Mouse (Mus musculus) heart, embryonic 15.5 days (tissue): ENCODE measurements around the gene Plxdc1. TPM values are rescaled to one million over a fixed set of nuclear protein-coding genes. Genes with fewer than 3 reads are reported as not detected.

Source experiments
- ATAC-seq: fragments of 200-750 bp; cut with Nextera tagmentation; replicated peaks from 2 replicates; pipeline ENCODE4 v1.8.0; 2017; ENCODE audit warnings: low read depth, moderate TSS enrichment; ENCODE audit not compliant: insufficient number of reproducible peaks, insufficient read depth, low FRiP score
- H3K27ac ChIP-seq: fragments of 300-500 bp; sonication (generic); 2 replicates; pipeline ENCODE4 v1.5.1; 2015; ENCODE audit warnings: mild to moderate bottlenecking, inconsistent platforms
- H3K27me3 ChIP-seq: fragments of 300-500 bp; sonication (generic); 2 replicates; pipeline ENCODE4 v1.6.1; 2015; ENCODE audit warnings: inconsistent platforms
- H3K36me3 ChIP-seq: fragments of 300-500 bp; sonication (generic); 2 replicates; pipeline ENCODE4 v1.6.1; 2015; ENCODE audit warnings: mild to moderate bottlenecking, inconsistent platforms
- H3K4me1 ChIP-seq: fragments of 300-500 bp; sonication (generic); replicated peaks from 2 replicates; pipeline ENCODE4 v1.6.1; 2015; ENCODE audit warnings: inconsistent platforms
- H3K4me2 ChIP-seq: fragments of 300-500 bp; sonication (generic); 2 replicates; pipeline ENCODE4 v1.6.1; 2015; ENCODE audit warnings: inconsistent platforms, mild to moderate bottlenecking, moderate library complexity
- H3K4me3 ChIP-seq: fragments of 300-500 bp; sonication (generic); 2 replicates; pipeline ENCODE4 v1.5.1; 2015; ENCODE audit warnings: mild to moderate bottlenecking, inconsistent platforms
- H3K9ac ChIP-seq: fragments of 300-500 bp; sonication (generic); 2 replicates; pipeline ENCODE4 v1.6.1; 2015; ENCODE audit warnings: mild to moderate bottlenecking, inconsistent platforms
- H3K9me3 ChIP-seq: fragments of 300-500 bp; sonication (generic); replicated peaks from 2 replicates; pipeline ENCODE4 v1.6.1; 2016; ENCODE audit warnings: inconsistent platforms
- WGBS: fragments of 180-500 bp; shearing (Covaris S2); methylation state at CpG from one replicate; pipeline ENCODE4 v1.1.7; 2015; ENCODE audit warnings: mixed read lengths; 5-methylcytosine and 5-hydroxymethylcytosine counted together
- microRNA-seq: library from miRNA; unstranded; fragments of <30 nt; microRNA quantifications from one replicate; pipeline ENCODE4, GENCODE M21; 2016
- polyA plus RNA-seq: library from polyadenylated mRNA; unstranded; fragments of >200 nt; fragmentation: Nextera tagmentation; extraction: Ambion mirVana; gene quantifications from 2 replicates; pipeline ENCODE4 v1.2.1, GENCODE M21; 2015

Plxdc1 gene
- polyA plus RNA-seq, 1 experiment from 2014 or later = 0.88 TPM

DNA sequence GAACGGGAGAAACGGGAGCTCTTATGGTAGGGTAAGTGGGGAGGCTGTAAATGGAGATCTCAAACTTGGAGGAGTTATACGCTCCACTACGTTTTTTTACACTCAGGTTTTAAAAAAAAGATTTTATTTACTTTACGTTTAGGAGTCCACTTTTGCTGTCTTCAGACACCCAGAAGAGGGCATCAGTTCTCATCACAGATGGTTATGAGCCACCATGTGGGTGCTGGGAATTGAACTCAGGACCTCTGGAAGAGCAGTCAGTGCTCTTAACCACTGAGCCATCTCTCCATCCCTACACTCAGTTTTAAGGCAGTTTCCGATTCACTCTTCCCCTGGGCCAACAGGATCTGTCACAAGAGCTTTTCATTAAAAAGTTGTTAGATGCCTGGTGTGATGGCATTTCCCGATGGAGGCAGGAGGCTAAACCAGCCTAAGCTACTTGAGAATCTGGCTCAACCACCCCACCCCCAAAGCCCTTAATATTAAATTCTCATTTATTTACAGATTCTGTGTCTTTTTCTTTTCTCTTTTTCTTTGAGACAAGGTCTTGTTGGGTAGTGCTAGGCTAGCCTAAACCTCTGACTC lies 101.6 kb downstream of the Plxdc1 start:
- no peak for ATAC-seq
- no peaks in the 10 kb centered on the region for H3K27me3 ChIP-seq
- 27% methylated on average over 7 of the region's 7 CpGs for WGBS
- peak overlapping the region; percentile 80 for H3K27ac ChIP-seq
- H3K4me2 ChIP-seq = peak overlapping the region; percentile 73
- H3K4me3 ChIP-seq = peak overlapping the region; percentile 60
- no peaks in the 10 kb centered on the region for H3K4me1 ChIP-seq
- H3K9ac ChIP-seq = peak overlapping the region; percentile 42
- H3K36me3 ChIP-seq = no peaks in the 10 kb centered on the region
- no peaks in the 10 kb centered on the region for H3K9me3 ChIP-seq

DNA sequence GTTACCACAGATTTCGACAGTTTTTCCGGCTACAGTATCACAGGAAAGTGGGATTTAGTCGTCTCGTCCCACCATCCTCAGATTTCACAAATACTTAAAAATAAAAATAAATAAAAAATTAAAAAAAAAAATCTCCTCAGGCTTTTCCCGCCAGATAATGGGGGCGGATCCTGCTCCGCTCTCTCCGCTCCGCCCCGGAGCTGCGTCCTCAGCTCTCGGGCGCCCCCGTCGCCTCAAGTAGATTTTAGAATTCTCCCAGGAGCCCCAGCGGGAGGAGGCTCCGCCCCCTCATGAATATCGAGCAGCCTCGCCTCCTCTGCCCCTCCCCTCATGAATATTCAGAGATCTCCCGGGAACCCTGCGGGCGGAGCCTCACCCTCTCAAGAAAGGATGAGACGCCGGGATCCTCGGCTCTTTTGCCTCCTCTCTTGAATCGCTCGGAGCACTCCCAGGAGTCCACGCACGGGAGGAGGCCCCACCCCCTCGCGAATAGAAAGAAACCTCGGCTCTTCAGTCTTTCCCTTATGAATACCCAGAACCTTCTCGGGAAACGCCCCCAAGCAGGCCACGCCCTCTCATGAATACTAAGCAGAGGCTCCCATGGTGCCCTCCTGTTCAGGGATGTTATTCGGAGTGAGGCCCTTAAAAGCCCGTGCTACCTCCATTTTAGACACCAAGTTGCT lies 102.2 kb downstream of the Plxdc1 start, which contains the start of gene Fbxo47:
Gene Fbxo47 (minus strand): TSS at position 237 of the 683 bp plus-strand sequence.
- peak; percentile 92 for ATAC-seq
- H3K4me3 ChIP-seq = peak within 1 kb of the TSS; percentile 60
- under 1% methylated on average over 37 of the region's 37 CpGs for WGBS
- H3K4me1 ChIP-seq = no peaks in the 10 kb centered on the region
- H3K9ac ChIP-seq = peak within 1 kb of the TSS; percentile 60
- H3K36me3 ChIP-seq = no peaks in the 10 kb centered on the region
- peak within 1 kb of the TSS; percentile 73 for H3K4me2 ChIP-seq
- H3K27ac ChIP-seq = peak within 1 kb of the TSS; percentile 86
- no peaks in the 10 kb centered on the region for H3K27me3 ChIP-seq
- no peaks in the 10 kb centered on the region for H3K9me3 ChIP-seq

DNA sequence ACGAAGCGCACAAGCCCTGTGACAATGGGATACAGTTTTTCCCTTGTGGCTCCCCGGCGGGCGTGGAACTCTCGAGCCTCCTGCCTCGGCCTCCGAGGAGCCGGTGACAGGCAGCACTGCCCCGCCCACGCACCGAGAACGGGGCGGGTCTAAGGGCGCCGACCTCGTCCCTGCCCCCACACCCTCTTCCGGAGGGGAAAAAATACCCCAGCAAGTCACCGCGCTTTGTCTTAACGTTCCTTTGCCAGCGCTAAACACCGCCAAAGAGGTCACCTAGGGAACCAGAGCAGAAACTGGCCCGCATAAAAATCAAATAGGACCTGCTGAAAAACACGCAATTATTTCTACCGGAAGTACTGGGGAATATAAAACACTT lies 102.7 kb downstream of the Plxdc1 start:
- peak; percentile 63; the same call in 1 of the 2 replicates for ATAC-seq

DNA sequence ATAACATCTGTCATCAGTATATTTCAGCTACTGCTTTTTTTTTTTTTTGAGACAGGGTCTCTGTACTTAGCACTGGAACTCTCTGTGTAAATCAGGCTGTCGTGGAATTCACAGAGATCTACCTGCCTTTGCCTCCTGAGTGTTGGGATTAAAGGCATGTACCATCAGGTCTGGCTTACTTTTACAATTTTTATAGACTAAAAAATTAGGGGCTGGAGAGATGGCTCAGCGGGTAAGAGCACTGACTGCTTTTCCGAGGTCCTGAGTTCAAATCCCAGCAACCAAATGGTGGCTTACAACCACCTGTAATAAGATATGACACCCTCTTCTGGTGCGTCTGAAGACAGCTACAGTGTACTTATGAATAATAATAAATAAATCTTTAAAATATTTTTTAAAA lies 105.9 kb downstream of the Plxdc1 start:
- ATAC-seq = no peak
- no peaks in the 10 kb centered on the region for H3K9me3 ChIP-seq
- H3K4me2 ChIP-seq = no peak overlapping the region
- no peaks in the 10 kb centered on the region for H3K36me3 ChIP-seq
- H3K4me3 ChIP-seq = no peak overlapping the region
- H3K27ac ChIP-seq = no peak overlapping the region
- no peaks in the 10 kb centered on the region for H3K4me1 ChIP-seq
- no peak overlapping the region for H3K9ac ChIP-seq
- 87% methylated on average over 4 of the region's 4 CpGs for WGBS
- no peaks in the 10 kb centered on the region for H3K27me3 ChIP-seq

More for the DNA sequence above, 102.7 kb downstream of the Plxdc1 start:
- H3K27ac ChIP-seq = peak overlapping the region; percentile 86
- peak overlapping the region; percentile 60 for H3K9ac ChIP-seq
- no peaks in the 10 kb centered on the region for H3K4me1 ChIP-seq
- 3% methylated on average over 26 of the region's 26 CpGs for WGBS
- H3K4me2 ChIP-seq = peak overlapping the region; percentile 73
- no peaks in the 10 kb centered on the region for H3K27me3 ChIP-seq
- H3K4me3 ChIP-seq = peak overlapping the region; percentile 60
- H3K36me3 ChIP-seq = no peaks in the 10 kb centered on the region
- no peaks in the 10 kb centered on the region for H3K9me3 ChIP-seq

DNA sequence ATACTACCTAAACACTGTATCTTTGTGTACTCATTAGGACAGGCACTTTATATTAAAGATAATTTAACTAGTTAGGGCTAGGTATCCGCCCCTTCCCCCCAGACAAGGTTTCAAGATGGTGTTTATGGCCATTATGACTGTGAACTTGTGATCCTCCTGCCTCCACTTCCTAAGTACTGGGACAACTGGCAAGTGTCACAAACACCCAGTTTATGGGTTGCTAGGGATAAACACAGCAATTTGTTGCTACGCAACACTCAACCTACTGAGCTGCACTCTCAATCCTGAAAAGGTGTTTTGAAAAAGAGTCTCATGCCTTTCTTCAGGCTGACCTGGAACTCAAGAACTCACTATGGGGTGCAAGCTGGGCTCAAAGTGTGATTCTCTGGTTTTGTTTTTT lies 108.9 kb downstream of the Plxdc1 start:
- no peak for ATAC-seq
- no peak overlapping the region for H3K9ac ChIP-seq
- no peaks in the 10 kb centered on the region for H3K9me3 ChIP-seq
- H3K4me2 ChIP-seq = no peak overlapping the region
- no peaks in the 10 kb centered on the region for H3K4me1 ChIP-seq
- no peak overlapping the region for H3K4me3 ChIP-seq
- no peaks in the 10 kb centered on the region for H3K27me3 ChIP-seq
- no peaks in the 10 kb centered on the region for H3K36me3 ChIP-seq
- no peak overlapping the region for H3K27ac ChIP-seq
- 67% methylated on average over 2 of the region's 2 CpGs for WGBS

DNA sequence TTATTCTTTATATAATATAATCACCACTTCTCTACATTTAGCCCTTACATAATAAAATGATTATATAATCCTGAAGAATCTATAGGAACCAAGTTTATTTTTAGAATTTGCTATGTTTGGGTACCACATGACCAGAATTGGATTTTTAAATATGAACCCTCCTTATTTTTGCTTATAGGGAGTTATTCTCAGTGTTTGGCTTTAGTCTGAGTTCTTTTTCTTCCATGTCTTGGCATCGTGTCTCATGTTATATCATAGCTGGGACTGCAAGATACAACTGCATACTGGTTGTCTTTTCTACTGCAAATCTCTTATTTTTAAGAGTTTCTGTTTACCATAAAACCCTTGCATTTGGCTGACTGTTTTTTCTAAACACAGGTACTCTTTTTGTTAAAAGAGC lies 111.8 kb downstream of the Plxdc1 start:
- H3K36me3 ChIP-seq = no peaks in the 10 kb centered on the region
- H3K4me1 ChIP-seq = no peaks in the 10 kb centered on the region
- no peak overlapping the region for H3K4me3 ChIP-seq
- no peak overlapping the region for H3K4me2 ChIP-seq
- H3K9me3 ChIP-seq = no peaks in the 10 kb centered on the region
- H3K27me3 ChIP-seq = no peaks in the 10 kb centered on the region
- 75% methylated on average over 1 of the region's 1 CpGs for WGBS
- no peak overlapping the region for H3K27ac ChIP-seq
- no peak overlapping the region for H3K9ac ChIP-seq
- ATAC-seq = no peak

Small RNA genes within 50 kb of the gene (microRNA-seq; reads per million reads assigned to microRNA genes)
- not detected for gene Gm22461
- gene Gm27597 = not detected

Other genes with a start within 250 kb of the Plxdc1 start
- 0.82 and 0.95 TPM in 2 replicates for gene Pip4k2b, start 241.7 kb downstream of the Plxdc1 start, polyA plus RNA-seq
- 9.5 and 10.5 TPM in 2 replicates for gene Cwc25, start 219.9 kb downstream of the Plxdc1 start, polyA plus RNA-seq
- gene 1700001P01Rik, start 210.5 kb downstream of the Plxdc1 start, polyA plus RNA-seq = 0.21 and 0.32 TPM in 2 replicates
- 286 and 399 TPM in 2 replicates for gene Rpl23, start 204.0 kb downstream of the Plxdc1 start, polyA plus RNA-seq
- gene Lasp1, start 187.4 kb downstream of the Plxdc1 start, polyA plus RNA-seq = 40.3 and 65.5 TPM in 2 replicates
- 2.9 and 3.4 TPM in 2 replicates for gene B230217C12Rik, start 145.7 kb downstream of the Plxdc1 start, polyA plus RNA-seq
- gene Fbxo47, start 102.3 kb downstream of the Plxdc1 start, polyA plus RNA-seq = 0.72 and 0.82 TPM in 2 replicates
- 3.8 and 6.9 TPM in 2 replicates for gene Arl5c, start 9.7 kb upstream of the Plxdc1 start, polyA plus RNA-seq
- 5.8 and 8.5 TPM in 2 replicates for gene Cacnb1, start 36.6 kb upstream of the Plxdc1 start, polyA plus RNA-seq
- gene Rpl19, start 40.3 kb upstream of the Plxdc1 start, polyA plus RNA-seq = 601 and 668 TPM in 2 replicates
- 0.78 and 1.0 TPM in 2 replicates for gene Stac2, start 67.0 kb upstream of the Plxdc1 start, polyA plus RNA-seq
- gene Fbxl20, start 164.0 kb upstream of the Plxdc1 start, polyA plus RNA-seq = 13.0 and 13.8 TPM in 2 replicates
- 44.3 and 45.7 TPM in 2 replicates for gene Med1, start 206.8 kb upstream of the Plxdc1 start, polyA plus RNA-seq
- gene Cdk12, start 216.6 kb upstream of the Plxdc1 start, polyA plus RNA-seq = 6.1 and 7.0 TPM in 2 replicates